Mouse (Mus musculus) macrophage (primary cell): ENCODE results near the gene Saysd1. TPM values are rescaled to one million over a fixed set of nuclear protein-coding genes. Genes with fewer than 3 reads are reported as not detected.

Experiments used
- H3K27ac ChIP-seq: fragments of 350-480 bp; formaldehyde crosslinking; 2 replicates; pipeline ENCODE4 v1.9.0; 2021
- H3K36me3 ChIP-seq: fragments of 350-480 bp; formaldehyde crosslinking; 2 replicates; pipeline ENCODE4 v1.9.0; 2021; ENCODE audit errors: inconsistent target
- H3K4me3 ChIP-seq: fragments of 350-480 bp; formaldehyde crosslinking; 2 replicates; pipeline ENCODE4 v1.9.0; 2021; ENCODE audit errors: inconsistent target
- H3K79me2 ChIP-seq: fragments of 350-480 bp; formaldehyde crosslinking; 2 replicates; pipeline ENCODE4 v1.9.0; 2021; ENCODE audit errors: inconsistent target
- WGBS: methylation state at CpG from one replicate; pipeline ENCODE4 v1.1.7; 2026; ENCODE audit warnings: inconsistent platforms; ENCODE audit not compliant: missing documents; 5-methylcytosine and 5-hydroxymethylcytosine counted together
- polyA plus RNA-seq: library from polyadenylated mRNA; stranded (reverse); fragments of 250-400 nt; gene quantifications from 3 replicates; pipeline ENCODE4 v1.2.4, GENCODE M21; 2018; ENCODE audit warnings: inconsistent platforms
- total RNA-seq, 78 experiments: library from RNA; depleted of rRNA; stranded (reverse); fragments of 250-400 nt; gene quantifications; 1 replicate in 9 of 78; 2 replicates in 24 of 78; 3 replicates in 43 of 78; 4 replicates in 2 of 78; pipeline ENCODE4 v1.2.4; 2018; ENCODE audit warnings: inconsistent platforms in 56 of 78

Gene Saysd1
- 1 to 10 TPM; 2.3 to 7.8 (median 3.9) TPM for total RNA-seq (2018; cell fraction: chromatin; rRNA removed)
- 1 to 10 TPM; 2.3 to 5.9 (median 3.8) TPM for total RNA-seq (2018; cell fraction: cytosol; rRNA removed)
- total RNA-seq (2018; cell fraction: nucleus; rRNA removed), result 1 to 10 TPM; 1.4 to 7.2 (median 4.3) TPM
- polyA plus RNA-seq, result 1.5 to 4.8 TPM (median 4.1 TPM) in 3 replicates

DNA sequence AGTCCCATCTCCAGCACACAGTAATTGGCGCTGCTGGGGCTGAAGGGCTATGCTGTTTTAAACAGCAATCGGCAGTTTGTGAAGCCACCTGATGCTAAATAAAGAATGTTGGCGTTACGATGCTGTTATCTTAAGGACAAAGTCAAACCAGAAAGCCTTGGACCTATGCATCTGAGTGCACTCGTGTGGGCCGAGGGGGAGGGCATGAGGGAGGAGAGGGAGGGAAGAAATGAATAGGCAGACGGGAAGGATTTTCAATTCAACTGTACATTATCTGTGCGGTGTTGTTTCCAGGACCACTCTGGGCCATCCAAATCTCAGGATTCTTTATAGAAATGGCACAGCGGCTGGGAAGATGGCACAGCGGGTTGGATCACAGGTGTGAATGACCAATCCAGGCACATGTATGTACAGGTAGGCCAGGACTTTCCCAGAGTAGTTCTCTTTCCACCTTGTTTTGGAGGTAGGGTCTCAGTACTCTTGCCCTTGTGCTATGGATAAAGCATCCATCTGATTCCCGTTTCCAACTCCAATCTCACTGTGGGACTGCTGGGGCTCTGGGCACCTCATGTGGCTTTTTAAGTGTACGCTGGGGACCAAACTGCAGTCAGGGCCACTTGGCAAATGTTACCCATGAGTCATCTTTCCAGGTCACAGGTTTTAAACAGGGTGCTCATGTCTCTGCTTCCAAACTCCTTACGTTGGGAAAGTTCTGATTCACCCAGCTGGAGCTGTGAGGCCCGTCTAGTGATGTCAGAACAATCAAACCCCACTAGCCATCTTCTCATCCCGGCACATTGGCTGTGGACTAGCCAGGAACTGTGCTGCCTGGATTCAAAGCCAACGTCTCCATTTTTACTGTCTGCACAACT lies at the start of gene Saysd1:
Saysd1 (minus strand) TSS at position 51 of the 872 bp plus-strand sequence.
- no peaks in the 10 kb centered on the region for H3K79me2 ChIP-seq
- H3K4me3 ChIP-seq, result no peak within 1 kb of the TSS
- no peaks in the 10 kb centered on the region for H3K36me3 ChIP-seq

DNA sequence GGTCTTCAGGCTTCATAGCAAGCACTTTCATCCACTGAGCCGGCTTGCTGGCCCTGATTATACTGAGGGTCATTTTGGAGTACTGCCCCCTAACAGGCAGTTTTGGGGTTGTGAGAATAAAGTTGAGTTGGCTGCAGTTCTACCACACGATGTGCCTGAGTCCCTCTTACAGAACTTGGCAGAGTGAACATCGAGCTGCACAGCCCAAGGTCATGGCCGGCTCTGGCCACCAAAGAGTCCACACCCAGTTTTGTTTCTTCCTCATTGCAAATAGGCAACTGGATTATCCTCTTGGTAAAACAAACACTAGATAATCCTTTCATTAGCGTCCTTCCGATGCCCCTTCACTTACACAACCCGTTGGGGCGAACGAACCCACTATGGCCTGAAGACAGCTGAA lies 47.1 kb upstream of the Saysd1 start:
- no peaks in the 10 kb centered on the region for H3K79me2 ChIP-seq
- H3K4me3 ChIP-seq, result no peak overlapping the region
- H3K36me3 ChIP-seq, result no peaks in the 10 kb centered on the region
- WGBS, result 94% methylated on average over 9 of the region's 9 CpGs
- H3K27ac ChIP-seq, result no peak overlapping the region

More for the DNA sequence above, at the start of gene Saysd1:
- H3K27ac ChIP-seq, result no peak within 1 kb of the TSS
- WGBS, result 93% methylated on average over 16 of the region's 16 CpGs

DNA sequence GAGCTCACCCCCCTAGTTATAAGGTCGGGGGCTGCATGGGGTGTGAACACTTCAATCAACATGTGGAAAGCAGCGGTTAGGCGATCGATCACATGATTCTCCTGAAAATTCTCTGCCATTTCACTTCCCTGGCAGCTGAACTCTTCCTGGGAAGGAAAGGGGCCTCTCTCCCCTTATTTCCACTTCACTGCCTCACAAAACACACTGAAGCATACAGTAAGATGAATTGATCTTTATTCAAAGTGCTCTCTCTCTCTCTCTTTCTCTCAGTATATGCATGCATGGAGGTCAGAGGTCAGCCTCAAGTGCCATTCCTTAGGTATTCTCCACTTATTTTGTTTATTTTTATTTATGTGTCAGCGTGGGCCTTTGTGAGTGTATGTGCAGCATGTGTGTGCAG lies 45.4 kb upstream of the Saysd1 start:
- no peaks in the 10 kb centered on the region for H3K36me3 ChIP-seq
- no peak overlapping the region for H3K27ac ChIP-seq
- no peaks in the 10 kb centered on the region for H3K79me2 ChIP-seq
- 97% methylated on average over 5 of the region's 5 CpGs for WGBS
- H3K4me3 ChIP-seq, result no peak overlapping the region

DNA sequence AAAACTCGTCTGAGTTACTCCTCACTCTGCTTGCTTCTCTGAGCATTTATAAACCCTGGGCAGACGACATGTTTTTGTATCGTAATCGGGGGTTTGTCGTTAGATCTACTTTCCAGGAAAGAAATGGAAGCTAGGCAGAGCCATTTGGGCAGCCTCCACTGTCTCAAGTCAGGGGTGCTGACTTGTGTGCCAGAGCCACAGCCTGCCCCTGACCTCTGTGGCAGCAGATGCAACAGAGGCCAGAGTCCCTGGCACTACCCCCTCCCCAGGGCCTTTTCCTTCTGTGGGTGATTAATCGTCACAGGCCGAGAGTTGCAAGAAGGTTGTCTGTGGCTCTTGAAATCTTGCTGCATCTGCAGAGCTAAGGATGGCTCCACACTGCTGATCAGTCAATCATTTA lies 44.3 kb upstream of the Saysd1 start:
- no peak overlapping the region for H3K4me3 ChIP-seq
- H3K36me3 ChIP-seq, result no peaks in the 10 kb centered on the region
- H3K79me2 ChIP-seq, result no peaks in the 10 kb centered on the region
- H3K27ac ChIP-seq, result no peak overlapping the region
- 90% methylated on average over 7 of the region's 7 CpGs for WGBS

DNA sequence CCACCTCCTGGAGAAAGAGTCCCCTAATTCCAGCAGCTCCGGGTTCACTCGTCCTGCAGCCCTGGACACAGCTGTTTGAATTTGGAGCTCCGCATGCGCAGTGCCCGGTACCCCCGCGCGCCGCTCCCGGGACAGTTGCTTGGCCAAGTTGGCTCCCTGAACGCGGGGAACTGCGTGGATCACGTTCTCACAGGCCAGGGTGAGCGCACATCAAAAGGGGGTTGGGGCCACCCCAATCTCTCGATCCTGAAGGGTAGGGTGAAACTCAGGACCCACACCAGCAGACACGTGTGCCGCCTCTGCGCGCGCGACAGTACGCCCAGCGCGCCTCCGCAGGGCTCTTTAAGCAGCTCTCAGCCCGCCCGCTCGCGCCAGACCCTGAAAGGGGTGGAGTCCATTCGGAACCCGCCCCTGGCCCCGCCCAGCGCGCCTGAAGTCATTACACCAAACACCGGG lies 43.2 kb upstream of the Saysd1 start, which contains the start of gene Kcnk5:
Kcnk5 (minus strand) TSS at position 344 of the 456 bp plus-strand sequence.
- WGBS, result 2% methylated on average over 36 of the region's 36 CpGs
- H3K27ac ChIP-seq, result no peak within 1 kb of the TSS
- H3K79me2 ChIP-seq, result no peaks in the 10 kb centered on the region
- no peaks in the 10 kb centered on the region for H3K36me3 ChIP-seq
- H3K4me3 ChIP-seq, result peak within 1 kb of the TSS; percentile 7; the same call in 1 of the 2 replicates

DNA sequence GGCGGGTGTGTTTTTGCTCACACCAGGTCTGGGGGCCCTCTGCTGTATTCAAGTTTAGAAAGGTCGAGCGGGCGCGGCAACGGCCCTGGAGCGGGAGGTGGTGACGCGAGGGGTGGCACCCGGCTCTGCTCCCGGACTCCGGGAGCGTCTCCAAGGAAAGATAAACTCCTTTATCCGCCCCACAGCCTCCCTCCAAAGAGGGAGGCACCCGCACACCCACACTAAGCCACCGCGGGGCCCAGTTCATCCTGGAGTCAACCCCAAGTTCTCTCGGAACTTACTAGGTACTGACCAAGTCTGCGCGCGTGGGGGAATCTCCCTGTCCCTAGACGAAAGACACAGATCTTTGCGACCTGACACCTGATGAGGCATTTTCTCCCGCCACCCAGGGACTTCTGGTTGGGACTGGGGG lies 42.4 kb upstream of the Saysd1 start:
- 3% methylated on average over 24 of the region's 24 CpGs for WGBS
- peak overlapping the region; percentile 7; the same call in 1 of the 2 replicates for H3K4me3 ChIP-seq
- H3K79me2 ChIP-seq, result no peaks in the 10 kb centered on the region
- H3K27ac ChIP-seq, result no peak overlapping the region
- no peaks in the 10 kb centered on the region for H3K36me3 ChIP-seq

DNA sequence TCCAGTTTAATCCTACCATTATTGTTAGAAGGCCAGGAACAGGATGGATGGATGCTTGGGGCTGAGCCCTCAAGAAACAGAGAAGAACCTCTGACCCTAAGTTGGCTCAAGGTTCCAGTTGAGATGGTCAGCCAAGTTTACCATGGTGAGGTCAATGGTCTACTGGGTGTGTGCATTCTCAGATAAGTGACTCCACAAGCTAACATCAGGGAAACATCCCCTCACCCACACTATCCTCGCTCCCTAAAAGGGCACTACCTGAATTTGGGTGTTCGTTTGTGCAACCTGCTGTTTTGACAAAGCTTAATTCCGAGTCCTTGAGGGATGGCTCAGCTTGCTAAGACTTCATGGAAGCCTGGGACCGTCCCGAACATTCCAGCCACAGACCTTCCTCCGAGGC lies 42.0 kb upstream of the Saysd1 start:
- Histone ChIP-seq H3K27ac (no peak overlapping the region), H3K4me3 (no peak overlapping the region), H3K36me3 (no peaks in the 10 kb centered on the region), H3K79me2 (no peaks in the 10 kb centered on the region)
- 11% methylated on average over 6 of the region's 6 CpGs for WGBS

DNA sequence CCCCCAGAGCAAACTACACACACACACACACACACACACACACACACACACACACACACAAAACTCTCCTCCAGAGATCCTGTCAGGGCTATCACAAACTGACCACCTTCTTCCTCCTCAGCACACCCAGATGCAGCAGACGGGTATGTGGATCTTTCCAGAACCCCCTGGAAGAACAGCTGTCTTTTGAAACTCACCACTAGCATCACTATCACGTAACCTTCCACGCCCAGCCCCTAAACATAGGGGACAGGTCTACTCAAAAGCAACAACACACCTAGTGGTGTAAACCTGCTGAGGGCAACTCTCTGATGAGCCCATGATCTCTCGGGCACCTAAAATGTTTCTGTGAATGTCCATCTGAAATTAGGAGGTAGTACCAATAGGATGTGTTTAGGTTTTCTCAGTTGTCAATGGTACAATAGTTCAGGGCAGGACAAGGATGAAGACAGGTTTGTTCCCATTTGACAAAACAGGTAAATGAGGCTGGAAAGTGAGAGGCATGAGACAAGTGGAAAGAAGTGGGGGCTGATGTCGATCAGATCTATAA lies 41.5 kb upstream of the Saysd1 start:
- 51% methylated on average over 5 of the region's 5 CpGs for WGBS
- H3K79me2 ChIP-seq, result no peaks in the 10 kb centered on the region
- H3K27ac ChIP-seq, result no peak overlapping the region
- no peaks in the 10 kb centered on the region for H3K36me3 ChIP-seq
- no peak overlapping the region for H3K4me3 ChIP-seq

DNA sequence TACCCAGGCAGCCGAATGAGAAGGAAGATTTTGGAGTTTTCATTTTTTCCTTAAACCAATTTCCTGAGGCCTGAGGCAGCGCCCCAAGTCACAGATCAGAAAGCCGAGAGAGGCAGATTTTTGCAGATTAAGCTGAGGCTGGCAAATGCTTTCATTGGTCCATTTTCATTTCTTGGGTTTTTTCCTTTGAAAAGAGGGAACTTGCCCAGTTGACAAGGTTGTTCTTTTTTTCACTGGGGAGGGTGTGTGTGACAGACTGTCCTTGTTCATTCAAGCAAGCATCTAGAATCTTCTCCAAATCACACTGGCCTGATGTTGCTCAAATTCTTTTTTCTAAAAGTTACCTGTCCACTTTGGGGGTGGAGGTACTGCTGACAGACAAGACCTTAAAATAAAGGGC lies 40.7 kb upstream of the Saysd1 start:
- no peaks in the 10 kb centered on the region for H3K36me3 ChIP-seq
- peak overlapping the region; percentile 13; the same call in 1 of the 2 replicates for H3K27ac ChIP-seq
- WGBS, result 9% methylated on average over 3 of the region's 3 CpGs
- no peak overlapping the region for H3K4me3 ChIP-seq
- no peaks in the 10 kb centered on the region for H3K79me2 ChIP-seq

DNA sequence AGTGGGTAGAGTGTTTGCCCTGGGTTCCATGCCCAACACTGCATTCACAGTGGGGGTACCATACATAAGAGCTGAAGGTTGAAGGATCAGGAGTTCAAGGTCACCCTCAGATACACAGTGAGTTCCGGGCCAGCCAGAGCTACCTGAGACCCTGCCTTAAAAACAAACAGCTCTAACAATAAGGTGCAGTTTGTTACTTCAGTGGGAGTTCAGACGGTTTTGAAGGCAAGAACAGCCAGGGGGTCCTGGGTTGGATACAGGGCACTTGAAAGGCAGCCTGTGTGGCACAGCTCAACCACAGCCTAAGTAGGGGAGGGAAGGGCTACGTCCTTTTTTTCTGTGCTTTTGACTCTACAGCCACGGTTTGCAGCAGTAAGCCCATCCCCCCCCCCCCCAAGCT lies 40.3 kb upstream of the Saysd1 start:
- H3K79me2 ChIP-seq, result no peaks in the 10 kb centered on the region
- peak overlapping the region; percentile 13 for H3K27ac ChIP-seq
- no peak overlapping the region for H3K4me3 ChIP-seq
- H3K36me3 ChIP-seq, result no peaks in the 10 kb centered on the region
- 25% methylated on average over 4 of the region's 4 CpGs for WGBS

DNA sequence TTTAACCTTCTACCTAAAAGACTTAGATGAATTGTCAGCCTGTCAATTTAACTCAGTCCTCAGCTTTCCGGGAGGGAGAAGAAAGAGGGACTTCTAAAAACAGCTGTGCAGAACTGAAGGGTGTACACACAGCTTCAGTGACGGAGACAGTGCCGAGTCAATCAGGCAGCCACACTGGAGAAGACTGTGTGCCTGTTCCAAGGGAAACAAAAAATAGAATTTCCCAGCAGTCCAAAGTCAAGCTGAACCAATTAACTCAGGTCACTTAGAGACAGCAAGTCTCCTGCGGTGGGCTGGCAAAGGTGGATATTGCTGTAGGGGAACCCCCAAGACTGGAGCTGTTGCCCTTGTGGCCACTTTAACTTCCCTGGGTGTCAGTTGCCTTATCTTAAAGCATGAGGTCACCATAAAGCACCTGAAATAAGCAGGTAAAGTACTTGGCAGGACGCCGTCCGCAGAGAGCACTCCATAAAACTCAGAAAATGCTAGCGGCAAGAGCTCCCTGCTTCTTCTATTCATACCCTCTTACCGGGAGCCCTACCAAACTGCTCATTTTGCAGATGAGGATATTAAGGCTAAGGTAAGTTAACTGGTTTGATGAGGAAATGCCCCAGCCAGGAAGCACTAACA lies 39.3 kb upstream of the Saysd1 start:
- Histone ChIP-seq H3K4me3 (no peak overlapping the region), H3K79me2 (no peaks in the 10 kb centered on the region), H3K36me3 (no peaks in the 10 kb centered on the region), H3K27ac (no peak overlapping the region)
- WGBS, result 81% methylated on average over 9 of the region's 9 CpGs

DNA sequence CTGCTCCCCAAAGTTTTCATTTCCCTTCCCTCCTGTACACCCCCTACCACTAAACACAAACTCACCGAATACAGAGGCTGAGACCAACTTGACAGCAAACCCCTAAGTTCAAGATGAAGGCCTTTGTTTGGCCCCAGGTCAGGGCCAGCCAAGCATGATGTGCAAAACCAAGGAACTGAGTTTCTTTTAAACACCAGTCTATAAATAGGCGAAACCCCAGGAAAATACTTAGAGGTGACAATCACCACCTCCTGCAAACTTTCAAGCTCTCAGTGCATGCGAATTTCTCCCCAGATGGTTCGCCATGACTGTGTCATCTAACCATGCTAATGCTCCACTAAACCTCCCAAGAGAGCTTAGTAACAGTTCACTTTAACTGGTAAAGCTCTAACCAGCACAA lies 37.4 kb upstream of the Saysd1 start:
- no peak overlapping the region for H3K27ac ChIP-seq
- no peak overlapping the region for H3K4me3 ChIP-seq
- H3K36me3 ChIP-seq, result no peaks in the 10 kb centered on the region
- no peaks in the 10 kb centered on the region for H3K79me2 ChIP-seq
- 97% methylated on average over 4 of the region's 4 CpGs for WGBS

DNA sequence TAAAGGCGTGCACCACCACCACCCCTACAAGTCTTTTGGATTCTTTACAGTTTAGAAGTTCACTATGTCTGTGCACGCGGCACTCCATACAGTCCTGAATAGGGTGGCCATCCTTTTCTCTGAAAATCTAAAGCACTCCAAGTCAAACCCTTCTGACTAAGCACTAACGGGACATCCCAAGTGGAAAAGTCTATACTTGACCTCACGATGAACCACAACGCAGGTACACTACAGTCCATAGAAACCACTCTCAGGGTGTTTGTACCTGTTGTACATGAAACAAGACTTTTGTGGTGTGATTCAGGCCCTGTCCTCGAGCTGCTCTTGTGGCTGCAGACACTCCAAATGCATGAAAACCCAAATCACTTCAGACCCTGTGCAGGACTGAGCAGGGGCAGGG lies 36.8 kb upstream of the Saysd1 start:
- H3K4me3 ChIP-seq, result no peak overlapping the region
- no peaks in the 10 kb centered on the region for H3K79me2 ChIP-seq
- no peaks in the 10 kb centered on the region for H3K36me3 ChIP-seq
- no peak overlapping the region for H3K27ac ChIP-seq
- 93% methylated on average over 7 of the region's 7 CpGs for WGBS

DNA sequence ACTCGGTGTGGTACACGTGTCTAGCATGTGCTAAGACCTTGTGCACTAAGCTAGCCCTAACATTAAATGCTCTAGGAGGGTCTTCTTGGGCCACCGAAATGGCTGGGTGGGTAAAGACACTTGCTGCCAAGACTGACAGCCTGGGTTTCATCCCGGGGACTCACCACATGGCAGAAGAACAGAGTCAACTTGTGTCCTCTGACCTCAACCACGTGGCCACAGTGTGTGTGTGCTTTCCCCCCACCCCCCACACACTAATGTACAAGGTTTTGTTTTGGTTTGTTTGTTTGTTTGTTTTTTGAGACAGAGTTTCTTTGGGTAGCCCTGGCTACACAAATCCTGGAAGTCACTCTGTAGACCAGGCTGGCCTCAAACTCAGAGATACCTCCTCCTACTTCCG lies 36.4 kb upstream of the Saysd1 start:
- 80% methylated on average over 6 of the region's 6 CpGs for WGBS
- no peaks in the 10 kb centered on the region for H3K79me2 ChIP-seq
- no peak overlapping the region for H3K4me3 ChIP-seq
- no peak overlapping the region for H3K27ac ChIP-seq
- H3K36me3 ChIP-seq, result no peaks in the 10 kb centered on the region
